In genomic region chr4:100287829-100288228, GRCm38 (mm10) we compare ENCODE assay signal across 22 mouse cellular contexts.
"Had no signal": no experiment of that assay in that cellular context is flagged by ENCODE, and none has a peak within 500 bp of the region (broad histone marks: within the 10 kb centered on the region; RNA-seq: fewer than 3 reads in every experiment).

No protein-coding gene starts in this region.

- DNase-seq: kidney, adult 11 months; kidney, adult 8-10 months; kidney, postnatal 10 days; kidney, postnatal 36 days; layer of hippocampus, postnatal 36 days; left cerebral cortex, postnatal 4 days; liver, postnatal 0 days; lung, postnatal 14 days; lung, postnatal 4 days; thymus, adult 2 months; thymus, postnatal 14 days; thymus, postnatal 4 days had no signal

- H3K4me3 ChIP-seq: kidney, embryonic 15.5 days; limb, embryonic 12.5 days; limb, embryonic 15.5 days; lung, embryonic 15.5 days; midbrain, embryonic 12.5 days; myocyte; neural tube, embryonic 13.5 days had no signal

- H3K9ac ChIP-seq: kidney, embryonic 15.5 days; limb, embryonic 12.5 days; limb, embryonic 15.5 days; liver, embryonic 14.5 days; liver, postnatal 0 days; lung, embryonic 15.5 days; midbrain, embryonic 12.5 days; neural tube, embryonic 13.5 days had no signal

- H3K9me3 ChIP-seq: kidney, embryonic 15.5 days; limb, embryonic 12.5 days; limb, embryonic 15.5 days; lung, embryonic 15.5 days; midbrain, embryonic 12.5 days; neural tube, embryonic 13.5 days had no signal

- H3K27ac ChIP-seq: kidney, embryonic 15.5 days; limb, embryonic 12.5 days; limb, embryonic 15.5 days; liver, embryonic 14.5 days; lung, embryonic 15.5 days; midbrain, embryonic 12.5 days; neural tube, embryonic 13.5 days had no signal

- ATAC-seq: liver, postnatal 0 days; midbrain, embryonic 16.5 days had no signal

- H3K4me1 ChIP-seq: kidney, embryonic 15.5 days; limb, embryonic 12.5 days; midbrain, embryonic 12.5 days; neural tube, embryonic 13.5 days had no signal

- H3K27me3 ChIP-seq: kidney, embryonic 15.5 days; limb, embryonic 12.5 days; limb, embryonic 15.5 days; lung, embryonic 15.5 days; midbrain, embryonic 12.5 days; neural tube, embryonic 13.5 days had no signal

- H3K36me3 ChIP-seq: kidney, embryonic 15.5 days; limb, embryonic 12.5 days; limb, embryonic 15.5 days; lung, embryonic 15.5 days; midbrain, embryonic 12.5 days; neural tube, embryonic 13.5 days had no signal

- H3K4me2 ChIP-seq: kidney, embryonic 15.5 days; limb, embryonic 12.5 days; limb, embryonic 15.5 days; liver, embryonic 11.5 days; lung, embryonic 15.5 days; midbrain, embryonic 12.5 days; neural tube, embryonic 13.5 days had no signal
